Mouse (Mus musculus) forebrain, embryonic 11.5 days (tissue): Measurements from ENCODE around the gene Cyba. TPM values are rescaled to one million over a fixed set of nuclear protein-coding genes. Genes with fewer than 3 reads are reported as not detected.

ENCODE experiments used
- ATAC-seq: fragments of 200-750 bp; cut with Nextera tagmentation; replicated peaks from 2 replicates; pipeline ENCODE4 v1.8.0; 2017; ENCODE audit warnings: moderate TSS enrichment; ENCODE audit not compliant: low FRiP score
- DNase-seq: peaks from one replicate; pipeline ENCODE4 v3.0.0-alpha.2; 2017; ENCODE audit warnings: low spot score
- H3K27ac ChIP-seq: fragments of 300-500 bp; sonication (generic); 2 replicates; pipeline ENCODE4 v1.5.1; 2014; ENCODE audit warnings: low read depth, low read length
- H3K27me3 ChIP-seq: fragments of 300-500 bp; sonication (generic); 2 replicates; pipeline ENCODE4 v1.6.1; 2014; ENCODE audit warnings: mild to moderate bottlenecking, low read length, mixed read lengths; ENCODE audit not compliant: control insufficient read depth, insufficient read depth
- H3K36me3 ChIP-seq: fragments of 300-500 bp; sonication (generic); 2 replicates; pipeline ENCODE4 v1.6.1; 2014; ENCODE audit warnings: mild to moderate bottlenecking, low read length, moderate library complexity, mixed read lengths; ENCODE audit not compliant: control insufficient read depth, insufficient read depth
- H3K4me1 ChIP-seq: fragments of 300-500 bp; sonication (generic); replicated peaks from 2 replicates; pipeline ENCODE4 v1.6.1; 2014; ENCODE audit warnings: low read length, mixed read lengths; ENCODE audit not compliant: control insufficient read depth, insufficient read depth
- H3K4me2 ChIP-seq: fragments of 300-500 bp; sonication (generic); 2 replicates; pipeline ENCODE4 v1.6.1; 2014; ENCODE audit warnings: low read depth, mild to moderate bottlenecking, low read length, moderate library complexity, mixed read lengths; ENCODE audit not compliant: severe bottlenecking
- H3K4me3 ChIP-seq: fragments of 300-500 bp; sonication (generic); 2 replicates; pipeline ENCODE4 v1.5.1; 2014; ENCODE audit warnings: low read depth, low read length
- H3K9ac ChIP-seq: fragments of 300-500 bp; sonication (generic); 2 replicates; pipeline ENCODE4 v1.6.1; 2014; ENCODE audit warnings: low read length
- H3K9me3 ChIP-seq: fragments of 300-500 bp; sonication (generic); 2 replicates; pipeline ENCODE4 v1.6.1; 2016; ENCODE audit warnings: low read length, mixed read lengths; ENCODE audit not compliant: control insufficient read depth
- WGBS: fragments of 180-500 bp; shearing (Covaris S2); extraction: QIAGEN DNeasy Blood & Tissue Kit; methylation state at CpG from one replicate; pipeline ENCODE4 v1.1.7; 2014; 5-methylcytosine and 5-hydroxymethylcytosine counted together
- polyA plus RNA-seq: library from polyadenylated mRNA; unstranded; fragments of >200 nt; fragmentation: Nextera tagmentation; extraction: Ambion mirVana; gene quantifications from 2 replicates; pipeline ENCODE4 v1.2.1, GENCODE M21; 2014

The Cyba gene
- polyA plus RNA-seq, 1 experiment from 2014 or later: 52.3 TPM

DNA sequence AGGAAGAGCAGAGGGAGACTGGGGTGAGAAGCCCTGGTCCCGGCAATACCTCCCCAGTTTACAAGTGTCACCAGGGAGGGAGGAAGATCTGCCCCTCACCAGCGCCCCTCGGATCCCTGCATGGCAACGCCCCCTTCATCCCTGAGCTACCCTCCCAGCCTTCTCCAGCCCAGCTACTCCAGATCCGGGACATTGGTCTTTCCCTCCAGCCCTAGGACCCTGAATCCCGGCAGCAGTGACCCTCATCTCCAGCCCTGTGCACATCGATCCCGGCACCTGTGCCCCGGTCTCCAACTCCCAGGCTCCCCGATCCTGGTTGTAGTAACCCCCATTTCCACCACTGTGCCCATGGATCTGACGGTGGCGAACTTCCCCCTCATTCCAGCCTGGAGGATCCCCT lies 10.1 kb upstream of the Cyba start:
- DNase-seq (no peak), ATAC-seq (peak; percentile 30)
- WGBS: 0% methylated on average over 12 of the region's 12 CpGs
- Histone ChIP-seq H3K27me3 (no peaks in the 10 kb centered on the region), H3K9me3 (no peaks in the 10 kb centered on the region), H3K4me3 (peak overlapping the region; percentile 60), H3K36me3 (no peaks in the 10 kb centered on the region; the same call in 1 of the 2 replicates), H3K27ac (peak overlapping the region; percentile 13; the same call in 1 of the 2 replicates), H3K4me1 (peaks cover 3% of the 10 kb centered on the region; the same call in 1 of the 2 replicates), H3K4me2 (peak overlapping the region; percentile 91), H3K9ac (peak overlapping the region; percentile 70)

DNA sequence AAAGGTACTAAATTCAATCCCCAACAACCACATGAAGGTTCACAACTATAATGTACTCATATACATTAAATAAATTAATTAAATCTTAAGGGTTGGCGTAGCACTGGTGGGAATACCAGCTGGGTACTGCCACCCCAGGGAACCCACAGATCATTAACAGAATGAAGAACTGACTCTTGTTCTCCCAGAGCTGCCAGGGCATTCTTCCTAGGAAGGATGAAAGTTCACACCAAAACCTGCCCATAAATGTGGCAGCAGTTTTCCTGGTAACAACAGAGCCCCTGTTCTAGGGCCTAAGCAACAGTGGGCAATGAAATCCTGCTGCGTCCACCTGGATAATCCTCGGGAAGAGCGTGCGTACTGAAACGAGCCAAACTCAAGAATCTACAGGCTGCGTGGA lies 9.6 kb upstream of the Cyba start:
- peak overlapping the region; percentile 60 for H3K4me3 ChIP-seq
- H3K4me2 ChIP-seq: peak overlapping the region; percentile 91
- peak overlapping the region; percentile 70 for H3K9ac ChIP-seq
- no peaks in the 10 kb centered on the region; the same call in 1 of the 2 replicates for H3K36me3 ChIP-seq
- no peak for ATAC-seq
- no peak for DNase-seq
- H3K27me3 ChIP-seq: no peaks in the 10 kb centered on the region
- 20% methylated on average over 7 of the region's 7 CpGs for WGBS
- H3K27ac ChIP-seq: no peak overlapping the region; the same call in 1 of the 2 replicates
- H3K4me1 ChIP-seq: peaks cover 3% of the 10 kb centered on the region; the same call in 1 of the 2 replicates
- no peaks in the 10 kb centered on the region for H3K9me3 ChIP-seq

DNA sequence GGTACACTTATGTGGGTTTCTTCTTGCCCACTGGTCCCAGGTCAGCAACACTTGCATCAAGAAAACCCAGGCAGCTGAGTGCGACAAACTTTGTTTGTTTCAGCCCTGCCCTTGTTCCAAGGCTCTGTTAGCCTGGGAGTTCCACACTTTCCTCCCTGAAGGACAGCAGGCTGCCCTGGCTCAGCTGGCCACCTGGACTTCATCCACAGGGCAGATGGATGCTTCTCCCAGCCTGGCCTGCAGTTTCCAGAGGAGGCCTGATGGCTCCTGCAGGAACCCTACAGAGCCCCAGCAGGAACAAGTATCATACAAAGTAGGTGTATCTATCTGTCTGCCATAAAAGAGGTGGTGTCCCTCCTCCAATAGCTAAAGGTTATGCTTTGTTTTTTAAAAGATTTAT lies 8.6 kb upstream of the Cyba start:
- Histone ChIP-seq H3K27ac (no peak overlapping the region), H3K4me1 (peaks cover 3% of the 10 kb centered on the region; the same call in 1 of the 2 replicates), H3K4me3 (no peak overlapping the region), H3K9ac (no peak overlapping the region), H3K27me3 (no peaks in the 10 kb centered on the region), H3K9me3 (no peaks in the 10 kb centered on the region), H3K4me2 (no peak overlapping the region), H3K36me3 (no peaks in the 10 kb centered on the region; the same call in 1 of the 2 replicates)
- ATAC-seq: no peak
- WGBS: 88% methylated on average over 1 of the region's 1 CpGs
- DNase-seq: no peak

DNA sequence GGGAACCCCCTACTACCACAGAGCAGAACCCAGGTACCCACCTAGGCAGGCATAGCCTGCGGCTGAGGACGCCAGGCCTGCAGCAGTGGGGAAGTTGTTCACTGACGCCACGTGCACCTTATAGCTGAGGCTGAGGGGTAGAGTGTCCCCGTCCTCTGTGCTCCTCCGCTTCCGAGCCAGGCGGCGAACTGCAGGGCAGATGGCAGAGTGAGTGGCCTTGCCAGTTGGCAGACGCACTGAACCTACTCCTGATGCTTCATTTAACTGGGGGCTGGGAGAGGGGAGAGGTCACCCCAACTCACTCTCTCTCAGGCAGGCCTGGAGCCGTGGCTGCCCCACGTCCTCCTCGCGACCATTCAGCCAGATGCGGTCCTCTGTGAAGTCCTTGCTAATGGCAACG lies 6.6 kb upstream of the Cyba start:
- Histone ChIP-seq H3K4me3 (no peak overlapping the region), H3K9ac (no peak overlapping the region), H3K4me1 (peaks cover 3% of the 10 kb centered on the region; the same call in 1 of the 2 replicates), H3K9me3 (no peaks in the 10 kb centered on the region), H3K27ac (no peak overlapping the region), H3K4me2 (no peak overlapping the region), H3K36me3 (no peaks in the 10 kb centered on the region; the same call in 1 of the 2 replicates), H3K27me3 (no peaks in the 10 kb centered on the region)
- WGBS: 93% methylated on average over 16 of the region's 16 CpGs
- ATAC-seq: no peak
- DNase-seq: no peak

DNA sequence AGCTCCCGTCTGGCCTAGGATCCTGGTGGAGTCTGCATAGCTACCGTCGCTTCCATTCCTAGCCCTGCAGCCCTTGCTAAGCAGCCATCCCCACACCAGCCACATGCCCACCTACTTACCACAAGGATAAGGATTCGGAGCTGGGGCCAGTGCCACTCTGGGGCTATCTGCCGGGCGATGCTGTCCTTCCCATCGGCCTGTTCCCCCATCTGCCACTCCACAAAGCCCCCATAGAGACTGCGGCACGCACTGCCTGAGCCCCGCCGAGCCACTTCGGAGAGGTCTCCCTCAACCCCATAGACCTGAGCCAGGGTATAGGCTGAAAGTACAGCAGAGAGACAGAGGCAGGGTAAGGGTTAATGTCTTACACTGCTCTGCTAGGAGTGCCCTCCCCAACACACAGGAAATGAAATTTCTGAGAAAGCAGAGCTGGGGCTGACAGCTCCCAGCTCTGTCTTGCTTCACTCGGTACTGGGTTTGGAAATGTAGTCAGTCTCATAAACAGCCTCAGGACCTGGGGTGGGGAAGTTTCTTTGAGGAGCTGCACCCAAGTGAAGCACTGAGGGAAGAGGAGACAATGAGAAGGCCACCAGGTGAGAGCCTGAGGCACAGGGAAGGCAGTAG lies 5.1 kb upstream of the Cyba start:
- ATAC-seq: no peak
- Histone ChIP-seq H3K27me3 (no peaks in the 10 kb centered on the region), H3K4me2 (no peak overlapping the region), H3K9ac (no peak overlapping the region), H3K4me1 (peaks cover 5% of the 10 kb centered on the region; the same call in 1 of the 2 replicates), H3K4me3 (no peak overlapping the region), H3K9me3 (no peaks in the 10 kb centered on the region), H3K36me3 (no peaks in the 10 kb centered on the region; the same call in 1 of the 2 replicates), H3K27ac (no peak overlapping the region)
- WGBS: 94% methylated on average over 13 of the region's 13 CpGs
- DNase-seq: no peak

DNA sequence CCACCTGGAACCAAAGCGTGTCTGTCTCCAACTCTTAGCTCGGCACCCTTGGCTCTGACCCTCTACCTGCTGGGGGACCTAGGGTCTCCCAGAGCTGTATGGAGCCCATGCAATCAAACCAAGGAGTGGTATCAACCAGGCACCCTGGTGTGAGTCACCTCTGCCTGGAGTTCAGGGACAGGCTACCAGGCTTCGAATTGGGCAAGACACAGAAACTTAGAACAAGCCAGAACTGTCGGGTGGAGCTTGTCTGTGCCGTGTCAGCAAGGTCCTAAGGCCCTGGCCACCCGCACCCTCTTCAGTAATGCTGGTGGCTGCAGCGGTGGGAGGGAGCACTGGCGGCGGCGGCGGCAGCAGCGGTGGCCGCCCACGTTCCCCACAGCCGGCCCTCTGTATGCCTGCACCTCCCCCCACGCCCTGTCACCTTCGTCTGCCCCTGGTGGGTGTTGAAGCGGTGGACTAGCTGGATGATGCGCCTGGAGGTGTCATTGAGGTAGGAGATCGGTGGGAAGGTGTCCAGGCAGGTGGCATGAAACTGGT lies 3.9 kb upstream of the Cyba start:
- Histone ChIP-seq H3K4me2 (no peak overlapping the region), H3K27ac (no peak overlapping the region), H3K27me3 (no peaks in the 10 kb centered on the region), H3K9me3 (no peaks in the 10 kb centered on the region), H3K4me1 (peaks cover 8% of the 10 kb centered on the region; the same call in 1 of the 2 replicates), H3K9ac (no peak overlapping the region), H3K36me3 (no peaks in the 10 kb centered on the region; the same call in 1 of the 2 replicates), H3K4me3 (no peak overlapping the region)
- WGBS: 93% methylated on average over 20 of the region's 20 CpGs
- no peak for ATAC-seq
- no peak for DNase-seq

DNA sequence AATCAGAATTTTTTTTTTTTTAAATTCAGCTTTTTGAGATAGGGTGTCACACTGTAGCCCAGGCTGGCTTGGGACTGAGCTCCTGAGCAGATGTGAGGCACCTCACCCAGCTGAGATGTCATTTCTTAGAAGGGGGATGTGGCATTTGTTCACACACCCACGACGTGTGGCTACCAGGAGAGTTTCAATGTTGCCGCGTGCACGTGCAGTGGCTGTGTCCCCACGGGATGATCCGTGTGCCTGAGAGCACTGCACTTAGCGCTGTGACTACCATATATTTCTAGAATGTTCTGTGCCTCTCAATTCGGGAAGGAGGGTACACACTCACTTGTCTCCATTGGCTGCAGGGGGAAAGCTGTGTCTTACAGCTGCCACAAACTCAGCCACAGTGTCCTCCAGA lies 3.4 kb upstream of the Cyba start:
- Histone ChIP-seq H3K4me3 (no peak overlapping the region), H3K4me1 (peaks cover 9% of the 10 kb centered on the region; the same call in 1 of the 2 replicates), H3K9ac (no peak overlapping the region), H3K27me3 (no peaks in the 10 kb centered on the region), H3K9me3 (no peaks in the 10 kb centered on the region), H3K4me2 (no peak overlapping the region), H3K27ac (no peak overlapping the region), H3K36me3 (no peaks in the 10 kb centered on the region; the same call in 1 of the 2 replicates)
- 97% methylated on average over 9 of the region's 9 CpGs for WGBS
- ATAC-seq (no peak), DNase-seq (no peak)

DNA sequence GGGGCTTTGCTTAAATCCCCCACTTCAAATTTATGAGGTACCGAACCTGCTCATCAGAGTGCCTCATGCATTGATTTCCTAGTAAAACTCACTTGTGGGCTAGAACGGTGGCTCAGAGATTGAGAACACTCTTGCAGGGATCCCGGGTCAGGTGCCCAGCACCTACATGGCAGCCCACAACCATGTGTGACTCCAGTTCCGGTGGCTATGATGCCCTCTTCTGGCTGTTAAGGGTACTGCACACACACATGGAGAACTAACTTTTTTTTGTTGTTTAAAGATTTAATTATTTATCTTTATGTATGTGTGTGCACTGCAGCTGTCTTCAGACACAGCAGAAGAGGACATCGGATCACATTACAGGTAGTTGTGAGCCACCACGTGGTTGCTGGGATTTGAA lies 2.6 kb upstream of the Cyba start:
- no peak overlapping the region for H3K27ac ChIP-seq
- no peak for DNase-seq
- no peaks in the 10 kb centered on the region for H3K27me3 ChIP-seq
- H3K9me3 ChIP-seq: no peaks in the 10 kb centered on the region
- no peak overlapping the region for H3K4me2 ChIP-seq
- no peak for ATAC-seq
- no peak overlapping the region for H3K4me3 ChIP-seq
- H3K36me3 ChIP-seq: no peaks in the 10 kb centered on the region; the same call in 1 of the 2 replicates
- H3K9ac ChIP-seq: no peak overlapping the region
- 92% methylated on average over 6 of the region's 6 CpGs for WGBS
- peaks cover 9% of the 10 kb centered on the region; the same call in 1 of the 2 replicates for H3K4me1 ChIP-seq
